Mouse (Mus musculus): ENCODE results near the gene 9230112D13Rik. TPM values are rescaled to one million over a fixed set of nuclear protein-coding genes. Genes with fewer than 3 reads are reported as not detected.
A peak's percentile ranks its signal among the peaks of the same experiment; 100 is the strongest.

9230112D13Rik gene
- polyA plus RNA-seq, 1 experiment from 2014 or later, result not detected

DNA sequence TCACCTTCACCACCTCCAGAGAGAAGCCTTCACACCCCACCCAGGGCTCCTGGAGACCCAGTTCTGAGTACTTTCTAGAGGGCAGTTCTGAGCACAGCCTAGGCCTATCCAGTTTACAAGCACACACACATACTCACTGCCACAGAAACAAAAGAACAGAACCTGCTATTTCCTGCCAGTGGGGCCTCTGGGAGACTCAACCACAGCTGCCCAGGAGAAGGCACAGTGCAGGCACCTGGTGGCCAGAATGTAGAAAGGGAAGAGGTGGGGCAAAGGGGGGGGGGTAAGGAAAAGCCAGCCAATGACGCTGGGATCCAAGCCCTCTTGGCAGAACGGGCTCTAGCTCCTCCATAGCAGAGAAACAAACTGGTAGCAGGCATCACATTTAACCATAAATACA, 39.8 kb upstream of the 9230112D13Rik start:
- no peak for TF ChIP-seq CTCF (IDR thresholded peaks at IDR 0.05)
- in situ Hi-C loops (cut with MboI; ENCODE audit: low pct_unique_long_range_greater_than_20kb), result loop anchor here (25.0 kb wide), 2 partner anchors 300 to 475 kb away; partner anchors contain the start of gene Anxa8
- no peaks in the 10 kb centered on the region for H3K27me3 ChIP-seq
- ChIA-PET POLR2A (no interaction called here), CTCF (interaction anchor here (1.0 to 2.1 kb wide), 4 partner anchors 10 to 135 kb away, joined by 3 to 7 read pairs (median 3); no protein-coding TSS in a partner anchor)
- DNase-seq (ENCODE audit: low read depth, low spot score), result no peak
- no peak for ATAC-seq

DNA sequence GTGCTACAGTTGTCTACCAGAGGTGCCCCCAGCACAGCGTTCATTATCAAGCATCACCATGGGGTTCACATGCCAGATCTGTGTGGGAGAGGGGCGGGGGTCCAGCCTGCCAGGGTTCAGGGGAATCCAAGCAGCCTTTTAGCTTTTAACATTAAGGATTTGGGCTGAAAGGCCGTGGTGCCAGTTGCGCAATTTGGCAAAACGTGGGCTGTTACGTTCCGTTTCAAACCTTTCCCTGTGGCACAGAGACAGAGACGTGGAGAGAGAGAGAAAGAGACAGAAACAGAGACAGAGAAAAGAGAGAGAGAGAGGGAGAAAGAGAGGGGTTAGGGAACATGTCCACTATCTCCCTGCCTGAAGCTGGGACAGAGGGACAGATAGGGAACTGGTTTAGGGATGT, 39.0 kb upstream of the 9230112D13Rik start:
- ChIA-PET POLR2A (no interaction called here), CTCF (interaction anchor here (0.8 to 2.1 kb wide), 2 partner anchors 79 to 102 kb away, joined by 3 to 7 read pairs; no protein-coding TSS in a partner anchor)
- ATAC-seq (no peak), DNase-seq (ENCODE audit: low read depth, low spot score) (no peak)
- in situ Hi-C loops (cut with MboI; ENCODE audit: low pct_unique_long_range_greater_than_20kb), result loop anchor here (25.0 kb wide), 2 partner anchors 299 to 474 kb away; partner anchors contain the start of gene Anxa8
- no peaks in the 10 kb centered on the region for H3K27me3 ChIP-seq
- no peak for TF ChIP-seq CTCF (IDR thresholded peaks at IDR 0.05)

DNA sequence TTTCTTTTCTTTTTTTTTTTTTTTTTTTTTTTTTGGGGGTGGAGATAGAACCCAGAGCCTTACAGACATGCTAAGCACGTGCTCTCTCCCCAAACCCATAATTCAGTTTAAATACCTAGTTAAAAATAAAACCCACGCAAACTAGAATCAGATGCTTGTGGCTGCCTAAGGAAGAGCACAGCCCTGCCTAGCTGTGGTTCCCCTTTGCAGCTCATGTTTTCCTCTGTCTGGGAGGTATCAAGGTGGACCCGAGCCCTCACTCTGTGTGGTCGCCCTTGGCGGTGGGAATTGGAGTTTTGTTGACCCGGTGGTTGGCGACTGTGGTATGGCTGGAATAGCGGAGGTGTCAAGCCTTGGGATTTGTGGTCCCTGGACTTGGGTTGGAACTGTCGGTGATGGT, 36.3 kb upstream of the 9230112D13Rik start:
- CTCF ChIA-PET, result interaction anchor here (1.5 kb wide), 1 partner anchor 9 kb away, joined by 4 read pairs; no protein-coding TSS in a partner anchor
- ATAC-seq (no peak), DNase-seq (ENCODE audit: low read depth, low spot score) (no peak)
- H3K27me3 ChIP-seq, result no peaks in the 10 kb centered on the region
- no peak for TF ChIP-seq CTCF (IDR thresholded peaks at IDR 0.05)
- in situ Hi-C loops (cut with MboI; ENCODE audit: low pct_unique_long_range_greater_than_20kb), result loop anchor here (10.0 to 25.0 kb wide), 3 partner anchors 134 to 472 kb away; partner anchors contain the start of gene Anxa8
- POLR2A ChIA-PET, result interaction anchor here (0.6 kb wide), 1 partner anchor 137 kb away, joined by 4 read pairs; no protein-coding TSS in a partner anchor

DNA sequence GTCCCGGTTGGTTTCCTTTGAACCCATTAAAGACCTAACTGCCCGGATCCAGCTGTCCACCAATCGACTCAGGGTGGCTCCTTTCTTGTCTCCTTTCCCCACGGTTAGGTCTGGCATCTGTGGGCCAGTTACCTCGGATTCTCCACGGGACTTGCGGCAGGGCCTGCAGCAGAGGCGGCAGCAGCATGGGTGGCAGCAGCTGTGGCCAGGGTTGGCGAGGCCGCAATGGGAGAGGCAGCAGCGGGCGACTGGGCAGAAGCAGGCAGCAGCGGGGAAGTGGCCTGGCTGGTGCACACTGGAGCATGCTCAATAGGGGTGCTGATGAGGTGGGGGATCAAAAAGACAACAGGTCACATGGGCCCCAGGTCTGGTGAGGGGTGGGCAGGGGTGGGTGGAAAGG, 32.6 kb upstream of the 9230112D13Rik start:
- H3K27me3 ChIP-seq, result no peaks in the 10 kb centered on the region
- TF ChIP-seq CTCF (IDR thresholded peaks at IDR 0.05), result no peak
- no peak for ATAC-seq
- ChIA-PET CTCF (no interaction called here), POLR2A (no interaction called here)
- in situ Hi-C loops (cut with MboI; ENCODE audit: low pct_unique_long_range_greater_than_20kb), result loop anchor here (10.0 to 25.0 kb wide), 3 partner anchors 130 to 468 kb away; partner anchors contain the start of gene Anxa8
- no peak for DNase-seq (ENCODE audit: low read depth, low spot score)

DNA sequence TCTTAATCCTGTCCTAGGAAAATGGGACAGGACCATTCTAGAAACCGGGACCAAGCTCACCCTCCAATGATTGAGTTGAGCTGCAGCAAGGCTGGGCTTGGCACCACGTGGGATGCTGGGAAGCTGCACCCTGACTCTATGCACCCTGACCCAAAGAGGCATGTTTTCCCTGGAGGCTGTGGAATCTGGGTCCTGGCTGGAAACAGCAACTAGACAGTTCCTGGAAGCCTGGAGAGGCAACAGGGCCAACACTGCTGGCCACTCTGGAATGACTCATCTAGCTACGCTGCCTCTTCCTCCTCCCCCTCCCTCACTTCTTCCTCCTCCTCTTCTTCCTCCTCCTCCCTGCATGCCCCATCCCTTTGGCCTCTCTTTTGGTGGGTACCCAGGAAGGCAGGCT, 31.4 kb upstream of the 9230112D13Rik start:
- DNase-seq (ENCODE audit: low read depth, low spot score) (no peak), ATAC-seq (no peak)
- no peak for TF ChIP-seq CTCF (IDR thresholded peaks at IDR 0.05)
- ChIA-PET CTCF (interaction anchor here (1.2 to 1.5 kb wide), 2 partner anchors 10 to 127 kb away, joined by 3 read pairs; no protein-coding TSS in a partner anchor), POLR2A (no interaction called here)
- H3K27me3 ChIP-seq, result no peaks in the 10 kb centered on the region
- in situ Hi-C loops (cut with MboI; ENCODE audit: low pct_unique_long_range_greater_than_20kb), result loop anchor here (10.0 to 25.0 kb wide), 3 partner anchors 129 to 467 kb away; partner anchors contain the start of gene Anxa8

DNA sequence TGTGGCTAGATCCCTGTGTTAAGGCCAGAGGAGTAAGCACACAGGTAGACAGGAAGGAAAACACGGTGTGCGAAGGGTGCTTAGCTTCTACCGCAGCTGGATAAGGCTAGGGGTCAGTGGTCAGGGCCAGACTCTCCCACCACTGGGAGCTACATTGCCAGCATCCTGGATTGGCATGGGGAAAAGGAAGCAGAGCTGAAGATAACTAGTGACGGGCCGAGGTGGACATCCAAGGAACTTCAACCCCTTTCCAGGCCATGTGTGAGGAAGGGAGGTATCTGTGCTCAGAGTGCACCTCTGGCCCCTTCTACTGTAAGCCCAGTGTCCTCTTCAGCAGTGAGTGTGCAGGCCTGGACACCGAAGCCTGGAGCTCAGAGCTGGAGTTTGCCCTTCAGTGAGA, 30.9 kb upstream of the 9230112D13Rik start:
- no peaks in the 10 kb centered on the region for H3K27me3 ChIP-seq
- no peak for TF ChIP-seq CTCF (IDR thresholded peaks at IDR 0.05)
- ATAC-seq (no peak), DNase-seq (ENCODE audit: low read depth, low spot score) (no peak)
- POLR2A ChIA-PET, result interaction anchor here (0.7 kb wide), 1 partner anchor 11 kb away, joined by 3 read pairs; no protein-coding TSS in a partner anchor
- CTCF ChIA-PET, result interaction anchor here (1.1 to 1.5 kb wide), 3 partner anchors 11 to 126 kb away, joined by 3 read pairs; no protein-coding TSS in a partner anchor
- in situ Hi-C loops (cut with MboI; ENCODE audit: low pct_unique_long_range_greater_than_20kb), result loop anchor here (10.0 to 25.0 kb wide), 3 partner anchors 129 to 466 kb away; partner anchors contain the start of gene Anxa8

DNA sequence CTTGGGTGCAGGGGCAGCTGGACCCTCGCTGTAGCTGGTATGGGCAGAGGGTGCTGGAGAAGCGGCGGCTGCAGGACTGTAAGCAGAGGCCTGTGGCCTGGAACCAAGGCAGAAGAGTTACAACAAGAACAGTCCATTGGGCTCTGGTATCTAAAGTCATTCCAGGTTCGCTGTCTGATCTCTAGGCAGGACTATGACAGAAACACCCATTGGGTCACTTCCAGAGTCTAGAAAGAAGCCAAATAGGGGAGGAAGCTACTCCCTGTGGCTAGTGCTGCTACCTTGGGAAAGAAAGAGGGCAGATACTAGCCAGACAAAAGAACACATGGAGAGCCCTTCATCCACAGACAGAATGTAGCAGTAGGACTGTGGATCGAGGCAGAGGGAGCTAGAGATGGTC, 29.6 kb upstream of the 9230112D13Rik start:
- ATAC-seq (no peak), DNase-seq (ENCODE audit: low read depth, low spot score) (no peak)
- H3K27me3 ChIP-seq, result no peaks in the 10 kb centered on the region
- POLR2A ChIA-PET, result no interaction called here
- in situ Hi-C loops (cut with MboI; ENCODE audit: low pct_unique_long_range_greater_than_20kb), result loop anchor here (10.0 to 25.0 kb wide), 3 partner anchors 127 to 465 kb away; partner anchors contain the start of gene Anxa8
- no peak for TF ChIP-seq CTCF (IDR thresholded peaks at IDR 0.05)
- CTCF ChIA-PET, result interaction anchor here (1.0 to 1.3 kb wide), 5 partner anchors 13 to 95 kb away, joined by 3 to 5 read pairs (median 3); no protein-coding TSS in a partner anchor

DNA sequence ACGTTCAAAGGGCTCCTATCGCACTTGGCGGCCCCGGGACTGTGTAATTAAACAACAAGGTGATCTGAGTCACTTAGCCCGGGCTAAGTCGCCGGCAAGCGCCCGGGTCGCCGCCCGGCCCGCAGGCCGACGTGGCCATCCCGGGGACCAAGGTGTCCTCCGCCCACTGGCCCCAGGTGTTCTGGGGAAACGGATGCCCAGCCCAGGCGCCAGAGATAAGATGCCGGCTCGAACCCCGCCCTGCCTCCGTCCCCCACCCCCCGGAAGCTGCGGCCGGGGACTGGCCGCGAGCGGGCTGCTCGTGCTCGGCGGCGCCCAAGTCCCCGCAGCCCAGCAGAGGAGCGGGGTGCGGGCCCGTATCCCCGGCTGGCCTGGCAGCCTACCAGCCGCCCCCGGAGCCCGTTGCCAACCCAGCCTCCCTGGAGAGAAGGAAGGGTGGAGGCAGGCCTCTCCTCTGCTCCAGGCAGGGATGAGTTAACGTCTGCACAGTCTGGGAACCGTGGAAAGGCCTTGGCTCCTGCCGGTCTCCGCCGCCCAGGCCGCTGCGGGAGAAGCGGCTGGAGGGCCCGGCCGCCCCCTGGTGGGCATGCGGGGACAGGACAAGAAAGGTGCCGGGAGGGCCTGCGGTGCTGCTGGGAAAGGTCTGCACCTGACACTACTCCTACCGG, 26.5 kb upstream of the 9230112D13Rik start:
- ATAC-seq, result peak; percentile 94
- CTCF ChIA-PET, result interaction anchor here (0.6 to 1.2 kb wide), 3 partner anchors 14 to 90 kb away, joined by 3 to 4 read pairs (median 3); no protein-coding TSS in a partner anchor
- in situ Hi-C loops (cut with MboI; ENCODE audit: low pct_unique_long_range_greater_than_20kb), result loop anchor here (5.0 kb wide), 2 partner anchors 47 to 102 kb away; partner anchors contain the start of gene Bmpr1a
- no peaks in the 10 kb centered on the region for H3K27me3 ChIP-seq
- POLR2A ChIA-PET, result no interaction called here
- TF ChIP-seq CTCF (IDR thresholded peaks at IDR 0.05), result no peak
- DNase-seq (ENCODE audit: low read depth, low spot score), result no peak

DNA sequence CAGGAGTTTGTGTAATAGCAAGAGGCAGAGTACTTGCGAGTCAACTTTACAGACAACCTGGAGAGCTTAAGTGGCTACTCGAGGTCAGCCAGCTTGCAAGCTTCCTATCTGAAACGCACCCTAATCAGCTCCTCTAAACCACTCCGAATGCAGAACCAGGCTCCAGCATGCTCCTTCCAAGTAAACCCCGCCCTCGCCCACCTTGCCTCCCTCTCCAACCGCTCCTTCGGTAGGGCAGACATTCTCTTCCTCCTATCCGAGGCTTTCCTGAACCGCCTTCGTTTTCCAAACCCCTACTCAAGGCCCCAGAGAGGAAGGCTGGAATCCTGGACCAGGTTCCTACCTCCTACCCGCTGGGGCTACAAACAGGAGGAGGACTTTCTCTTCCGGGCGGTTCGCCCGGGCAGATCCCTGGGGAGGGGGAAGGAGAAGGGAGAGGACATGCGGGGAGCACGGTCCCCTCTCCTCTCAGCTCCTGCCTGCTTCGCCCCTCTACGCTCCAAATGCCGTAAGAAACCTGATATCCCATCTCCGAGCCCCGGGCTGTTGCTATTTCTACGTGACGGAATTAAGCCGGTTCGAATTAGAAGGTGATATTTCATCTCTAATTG, 25.9 kb upstream of the 9230112D13Rik start:
- ChIA-PET POLR2A (interaction anchor here (0.6 to 1.1 kb wide), 3 partner anchors 89 to 252 kb away, joined by 3 to 6 read pairs (median 3); no protein-coding TSS in a partner anchor), CTCF (interaction anchor here (0.8 to 3.0 kb wide), 7 partner anchors 20 to 140 kb away, joined by 3 to 8 read pairs (median 3); no protein-coding TSS in a partner anchor)
- H3K27me3 ChIP-seq, result no peaks in the 10 kb centered on the region
- peak; percentile 1 for ATAC-seq
- TF ChIP-seq CTCF (IDR thresholded peaks at IDR 0.05), result no peak
- in situ Hi-C loops (cut with MboI; ENCODE audit: low pct_unique_long_range_greater_than_20kb), result loop anchor here (5.0 kb wide), 2 partner anchors 46 to 101 kb away; partner anchors contain the start of gene Bmpr1a
- DNase-seq (ENCODE audit: low read depth, low spot score), result no peak

DNA sequence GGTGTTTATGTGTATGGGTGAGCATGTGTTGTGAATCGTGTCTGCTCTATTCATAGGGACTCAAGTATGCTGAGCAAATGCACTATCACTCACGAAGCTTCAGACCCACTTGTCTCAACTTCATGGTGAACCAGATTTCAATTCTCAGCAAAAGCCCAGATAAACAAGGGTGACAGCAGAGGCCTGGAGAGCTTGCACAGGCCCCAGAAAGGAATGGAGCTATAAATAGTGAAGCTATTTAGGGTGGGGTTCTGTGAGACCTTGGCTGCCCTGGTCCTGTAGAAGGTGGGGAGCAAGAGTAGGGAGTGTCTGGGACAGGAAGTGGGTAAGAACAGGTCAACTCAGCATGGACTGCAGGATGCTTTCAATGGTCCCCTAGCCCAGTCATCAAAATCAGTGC, 21.9 kb upstream of the 9230112D13Rik start:
- POLR2A ChIA-PET, result no interaction called here
- in situ Hi-C loops (cut with MboI; ENCODE audit: low pct_unique_long_range_greater_than_20kb), result no loop called here
- no peak for ATAC-seq
- H3K27me3 ChIP-seq, result no peaks in the 10 kb centered on the region
- no peak for DNase-seq (ENCODE audit: low read depth, low spot score)
- CTCF ChIA-PET, result no interaction called here
- TF ChIP-seq CTCF (IDR thresholded peaks at IDR 0.05), result no peak
